Mouse (Mus musculus) bone marrow, adult 2 months (tissue): ENCODE data around the gene Flcn.

Source experiments
- CTCF ChIP-seq: fragments of 200-500 bp; IDR thresholded peaks from 2 replicates; pipeline ENCODE4 v1.5.1; 2011; ENCODE audit warnings: low read length, control low read depth; ENCODE audit not compliant: control insufficient read depth, insufficient read depth
- POLR2A ChIP-seq: fragments of 200-500 bp; IDR thresholded peaks from 2 replicates; pipeline ENCODE4 v1.6.1; 2011; ENCODE audit warnings: low read depth, mild to moderate bottlenecking, control low read depth, low read length, borderline replicate concordance; ENCODE audit not compliant: control insufficient read depth

DNA sequence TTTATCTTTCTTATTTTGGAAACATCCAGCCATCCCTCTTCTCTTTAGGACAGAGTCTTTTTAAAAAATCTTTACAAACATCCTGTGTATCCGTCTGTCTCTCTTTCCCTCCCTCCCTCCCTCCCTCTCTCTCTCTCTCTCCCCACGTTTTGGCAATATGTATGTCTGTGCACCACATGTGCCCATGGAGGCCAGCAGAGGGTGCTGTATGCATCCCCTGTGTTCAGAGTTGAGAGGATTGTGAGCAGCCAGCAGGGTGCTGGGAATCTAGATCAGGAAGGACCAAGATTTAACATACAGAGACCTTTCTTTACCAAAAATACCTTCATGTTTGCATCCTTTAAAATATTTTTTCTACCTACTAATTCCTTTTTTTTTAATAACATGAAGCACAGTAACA lies 37.3 kb upstream of the Flcn start:
- no peak for TF ChIP-seq POLR2A
- TF ChIP-seq CTCF: peak; percentile 82
